Mouse (Mus musculus) embryonic facial prominence, embryonic 11.5 days (tissue): ENCODE measurements around the gene Pcx. TPM values are rescaled to one million over a fixed set of nuclear protein-coding genes. Genes with fewer than 3 reads are reported as not detected.

Source experiments
- ATAC-seq: fragments of 200-750 bp; cut with Nextera tagmentation; replicated peaks from 2 replicates; pipeline ENCODE4 v1.8.0; 2017; ENCODE audit warnings: low read depth; ENCODE audit not compliant: insufficient number of reproducible peaks, low FRiP score, low TSS enrichment
- DNase-seq: peaks from one replicate; pipeline ENCODE4 v3.0.0-alpha.2; 2015; ENCODE audit warnings: low spot score
- H3K27ac ChIP-seq: fragments of 300-500 bp; sonication (generic); replicated peaks from 2 replicates; pipeline ENCODE4 v1.5.1; 2014; ENCODE audit warnings: mild to moderate bottlenecking, low read depth, low read length, control low read depth
- H3K27me3 ChIP-seq: fragments of 300-500 bp; sonication (generic); 2 replicates; pipeline ENCODE4 v1.6.1; 2014; ENCODE audit warnings: mild to moderate bottlenecking, low read length, moderate library complexity, mixed read lengths; ENCODE audit not compliant: control insufficient read depth, insufficient read depth
- H3K36me3 ChIP-seq: fragments of 300-500 bp; sonication (generic); replicated peaks from 2 replicates; pipeline ENCODE4 v1.6.1; 2014; ENCODE audit warnings: low read depth, mild to moderate bottlenecking, low read length, moderate library complexity, mixed read lengths; ENCODE audit not compliant: control insufficient read depth, insufficient read depth
- H3K4me1 ChIP-seq: fragments of 300-500 bp; sonication (generic); 2 replicates; pipeline ENCODE4 v1.6.1; 2014; ENCODE audit warnings: low read length, mixed read lengths; ENCODE audit not compliant: control insufficient read depth, insufficient read depth
- H3K4me2 ChIP-seq: fragments of 300-500 bp; sonication (generic); 2 replicates; pipeline ENCODE4 v1.6.1; 2014; ENCODE audit warnings: low read depth, mild to moderate bottlenecking, control low read depth, low read length, moderate library complexity
- H3K4me3 ChIP-seq: fragments of 300-500 bp; sonication (generic); 2 replicates; pipeline ENCODE4 v1.5.1; 2014; ENCODE audit warnings: low read depth, low read length, control low read depth
- H3K9ac ChIP-seq: fragments of 300-500 bp; sonication (generic); replicated peaks from 2 replicates; pipeline ENCODE4 v1.6.1; 2014; ENCODE audit warnings: mild to moderate bottlenecking, control low read depth, low read length
- H3K9me3 ChIP-seq: fragments of 300-500 bp; sonication (generic); replicated peaks from 2 replicates; pipeline ENCODE4 v1.6.1; 2016; ENCODE audit warnings: mild to moderate bottlenecking, low read length, inconsistent platforms, mixed read lengths; ENCODE audit not compliant: control insufficient read depth
- WGBS: fragments of 180-500 bp; shearing (Covaris S2); extraction: QIAGEN DNeasy Blood & Tissue Kit; methylation state at CpG from one replicate; pipeline ENCODE4 v1.1.7; 2014; 5-methylcytosine and 5-hydroxymethylcytosine counted together
- polyA plus RNA-seq: library from polyadenylated mRNA; unstranded; fragments of >200 nt; fragmentation: Nextera tagmentation; extraction: Ambion mirVana; gene quantifications from 2 replicates; pipeline ENCODE4 v1.2.1, GENCODE M21; 2014

Gene Pcx
- polyA plus RNA-seq = 15.4 and 19.2 TPM in 2 replicates

- DNase-seq = peak; percentile 100
- Histone ChIP-seq H3K27ac (no peak within 1 kb of the TSS), H3K4me1 (no peaks in the 10 kb centered on the region; the same call in none of the 2 replicates), H3K4me3 (peak within 1 kb of the TSS; percentile 73), H3K27me3 (no peaks in the 10 kb centered on the region), H3K9me3 (no peaks in the 10 kb centered on the region), H3K9ac (peak within 1 kb of the TSS; percentile 45), H3K36me3 (no peaks in the 10 kb centered on the region), H3K4me2 (peak within 1 kb of the TSS; percentile 61)
- ATAC-seq = peak; percentile 100
- 0% methylated on average over 72 of the region's 82 CpGs for WGBS
Observed at GRCm38 (mm10) chr19:4509986-4510963, at the start of gene Pcx. TSS of gene Pcx (plus strand) at chr19:4510472.

GRCm38 (mm10) chr19:4461981-4462380 is 48.3 kb upstream of the Pcx start:
- Histone ChIP-seq H3K9me3 (no peaks in the 10 kb centered on the region), H3K27me3 (no peaks in the 10 kb centered on the region), H3K4me3 (no peak overlapping the region), H3K9ac (no peak overlapping the region), H3K27ac (no peak overlapping the region), H3K4me1 (no peaks in the 10 kb centered on the region), H3K4me2 (no peak overlapping the region), H3K36me3 (no peaks in the 10 kb centered on the region)
- DNase-seq (no peak), ATAC-seq (no peak)
- 91% methylated on average over 8 of the region's 8 CpGs for WGBS

GRCm38 (mm10) chr19:4464666-4465065 is 45.6 kb upstream of the Pcx start:
- H3K36me3 ChIP-seq = no peaks in the 10 kb centered on the region
- no peaks in the 10 kb centered on the region for H3K27me3 ChIP-seq
- H3K4me3 ChIP-seq = no peak overlapping the region
- no peak overlapping the region for H3K9ac ChIP-seq
- ATAC-seq = no peak
- 78% methylated on average over 4 of the region's 4 CpGs for WGBS
- no peaks in the 10 kb centered on the region; the same call in 1 of the 2 replicates for H3K4me1 ChIP-seq
- no peak for DNase-seq
- H3K27ac ChIP-seq = no peak overlapping the region
- H3K4me2 ChIP-seq = no peak overlapping the region
- no peaks in the 10 kb centered on the region for H3K9me3 ChIP-seq

GRCm38 (mm10) chr19:4468363-4468762 is 41.9 kb upstream of the Pcx start:
- 34% methylated on average over 5 of the region's 5 CpGs for WGBS
- no peak overlapping the region for H3K4me3 ChIP-seq
- ATAC-seq (no peak), DNase-seq (no peak)
- H3K36me3 ChIP-seq = no peaks in the 10 kb centered on the region
- no peaks in the 10 kb centered on the region for H3K9me3 ChIP-seq
- H3K27ac ChIP-seq = no peak overlapping the region
- H3K4me1 ChIP-seq = no peaks in the 10 kb centered on the region; the same call in 1 of the 2 replicates
- no peak overlapping the region for H3K9ac ChIP-seq
- no peak overlapping the region for H3K4me2 ChIP-seq
- no peaks in the 10 kb centered on the region for H3K27me3 ChIP-seq

- Histone ChIP-seq H3K9ac (no peak overlapping the region), H3K36me3 (no peaks in the 10 kb centered on the region), H3K4me2 (no peak overlapping the region), H3K4me1 (no peaks in the 10 kb centered on the region; the same call in 1 of the 2 replicates), H3K27me3 (peaks cover 12% of the 10 kb centered on the region), H3K9me3 (no peaks in the 10 kb centered on the region), H3K4me3 (no peak overlapping the region), H3K27ac (no peak overlapping the region)
- WGBS = 88% methylated on average over 5 of the region's 5 CpGs
- ATAC-seq = no peak
- no peak for DNase-seq
Observed at GRCm38 (mm10) chr19:4473549-4473948, 36.7 kb upstream of the Pcx start.

GRCm38 (mm10) chr19:4474739-4475138 is 35.5 kb upstream of the Pcx start:
- 52% methylated on average over 3 of the region's 3 CpGs for WGBS
- no peak overlapping the region for H3K4me3 ChIP-seq
- no peak overlapping the region for H3K4me2 ChIP-seq
- H3K9me3 ChIP-seq = no peaks in the 10 kb centered on the region
- no peak overlapping the region for H3K27ac ChIP-seq
- H3K36me3 ChIP-seq = no peaks in the 10 kb centered on the region
- H3K9ac ChIP-seq = no peak overlapping the region
- ATAC-seq = no peak
- H3K4me1 ChIP-seq = no peaks in the 10 kb centered on the region; the same call in 1 of the 2 replicates
- peaks cover 12% of the 10 kb centered on the region for H3K27me3 ChIP-seq
- no peak for DNase-seq

GRCm38 (mm10) chr19:4475224-4475925 is 34.9 kb upstream of the Pcx start:
- H3K9me3 ChIP-seq = no peaks in the 10 kb centered on the region
- DNase-seq = no peak
- H3K4me1 ChIP-seq = no peaks in the 10 kb centered on the region; the same call in 1 of the 2 replicates
- peaks cover 12% of the 10 kb centered on the region for H3K27me3 ChIP-seq
- H3K9ac ChIP-seq = no peak overlapping the region
- H3K36me3 ChIP-seq = no peaks in the 10 kb centered on the region
- H3K27ac ChIP-seq = no peak overlapping the region
- no peak for ATAC-seq
- H3K4me3 ChIP-seq = no peak overlapping the region
- no peak overlapping the region for H3K4me2 ChIP-seq
- WGBS = 76% methylated on average over 11 of the region's 11 CpGs
